Mouse (Mus musculus): ENCODE data around the gene Il12rb1. TPM values are rescaled to one million over a fixed set of nuclear protein-coding genes. Genes with fewer than 3 reads are reported as not detected.

Il12rb1 gene
- total and polyA plus RNA-seq, 3 experiments: 0.16 TPM; not detected in 2

DNA sequence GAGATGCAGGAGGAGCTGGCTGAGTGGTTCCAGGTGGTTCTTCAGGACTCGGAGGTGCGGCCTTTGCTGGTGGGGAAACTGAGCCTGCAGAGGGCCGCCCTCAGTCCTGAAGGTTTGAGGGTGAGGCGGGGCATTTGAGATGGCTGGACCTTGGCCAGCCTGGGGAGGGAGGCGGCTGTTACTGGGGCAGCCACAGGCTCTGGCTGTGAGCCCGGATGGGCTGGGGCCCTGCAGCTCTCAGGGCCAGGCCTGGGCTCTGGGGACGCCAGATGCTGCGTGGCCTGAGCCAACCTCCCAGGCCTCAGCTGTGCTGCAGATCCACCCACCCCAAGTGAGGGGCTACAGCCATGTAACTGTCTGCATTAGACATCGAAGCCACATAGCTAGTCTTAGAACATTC lies 34.4 kb upstream of the Il12rb1 start:
- Histone ChIP-seq H3K79me2 (replicated peaks; ENCODE audit: control insufficient read depth, insufficient read depth, low read length) (no peaks in the 10 kb centered on the region; the same call in none of the 2 replicates), H3K27ac (peak overlapping the region; percentile 36), H3K36me3 (ENCODE audit: control insufficient read depth, insufficient read depth, low read length) (no peaks in the 10 kb centered on the region), H3K27me3 (ENCODE audit: control insufficient read depth, insufficient read depth, low read length) (no peaks in the 10 kb centered on the region), H3K4me3 (no peak overlapping the region), H3K9ac (ENCODE audit: low read depth, low read length) (no peak overlapping the region), H3K4me1 (ENCODE audit: control insufficient read depth, insufficient read depth, low read length) (peaks cover 12% of the 10 kb centered on the region)
- intact Hi-C loops (cut with DNase I): loop anchor here (10.0 kb wide), 1 partner anchor 249 kb away; the partner anchor contains the start of genes Fkbp8 and Kxd1
- 19% methylated on average over 9 of the region's 9 CpGs for WGBS
- TF ChIP-seq CTCF (IDR thresholded peaks at IDR 0.05) (no peak), EP300 (IDR thresholded peaks at IDR 0.05; ENCODE audit: insufficient read depth, low read depth, low read length) (no peak), POLR2A (IDR thresholded peaks at IDR 0.05; ENCODE audit: insufficient read depth, low read depth, low read length) (no peak)
- DNase-seq: peak; percentile 89 to 93

DNA sequence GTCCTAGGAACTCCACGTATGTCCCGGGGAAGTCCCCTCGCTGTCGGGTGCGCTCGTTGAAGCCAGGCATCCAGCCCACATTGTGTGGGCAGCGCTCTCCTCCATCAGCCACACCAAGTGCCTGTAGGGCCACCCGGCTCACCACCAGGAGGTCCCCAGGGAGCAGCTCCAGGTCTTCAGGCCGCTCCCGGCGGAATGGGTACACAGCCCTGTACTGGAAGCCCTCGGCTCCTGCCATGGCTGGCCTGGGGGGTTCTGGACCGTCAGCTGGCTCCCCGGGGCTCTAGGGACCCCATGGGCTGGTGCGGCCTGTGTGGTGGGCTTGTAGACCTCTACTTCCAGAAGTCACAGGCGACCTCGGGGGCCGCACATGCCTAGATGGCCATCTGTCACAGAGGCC lies 33.5 kb upstream of the Il12rb1 start:
- Histone ChIP-seq H3K27me3 (ENCODE audit: control insufficient read depth, insufficient read depth, low read length) (no peaks in the 10 kb centered on the region), H3K9ac (ENCODE audit: low read depth, low read length) (peak overlapping the region; percentile 11; the same call in 1 of the 2 replicates), H3K4me3 (no peak overlapping the region), H3K27ac (peak overlapping the region; percentile 36), H3K4me1 (ENCODE audit: control insufficient read depth, insufficient read depth, low read length) (peaks cover 12% of the 10 kb centered on the region), H3K79me2 (replicated peaks; ENCODE audit: control insufficient read depth, insufficient read depth, low read length) (no peaks in the 10 kb centered on the region; the same call in none of the 2 replicates), H3K36me3 (ENCODE audit: control insufficient read depth, insufficient read depth, low read length) (no peaks in the 10 kb centered on the region)
- 86% methylated on average over 18 of the region's 18 CpGs for WGBS
- DNase-seq: no peak
- TF ChIP-seq POLR2A (IDR thresholded peaks at IDR 0.05; ENCODE audit: insufficient read depth, low read depth, low read length) (no peak), EP300 (IDR thresholded peaks at IDR 0.05; ENCODE audit: insufficient read depth, low read depth, low read length) (no peak), CTCF (IDR thresholded peaks at IDR 0.05) (no peak)
- intact Hi-C loops (cut with DNase I): loop anchor here (10.0 kb wide), 1 partner anchor 250 kb away; the partner anchor contains the start of genes Fkbp8 and Kxd1

DNA sequence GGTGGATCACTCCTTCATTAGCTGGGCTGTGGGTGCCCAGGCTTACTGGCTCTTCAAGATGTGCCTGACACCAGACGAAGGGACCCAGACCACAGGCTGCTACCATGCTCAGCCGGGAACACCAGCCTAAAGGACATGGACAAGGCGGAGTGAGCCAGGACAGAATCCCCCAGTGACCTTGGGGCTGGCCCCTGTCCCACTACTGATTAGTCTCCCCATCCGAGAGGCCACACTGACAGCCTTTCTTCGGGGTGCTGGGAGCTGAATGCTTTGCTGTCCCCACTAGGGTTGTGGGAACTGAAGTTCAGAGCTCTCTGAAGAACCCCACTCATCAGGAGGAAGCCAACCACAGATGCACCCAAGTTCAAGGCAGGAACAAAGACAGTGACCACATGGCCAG lies 33.0 kb upstream of the Il12rb1 start:
- Histone ChIP-seq H3K4me1 (ENCODE audit: control insufficient read depth, insufficient read depth, low read length) (peaks cover 12% of the 10 kb centered on the region), H3K4me3 (peak overlapping the region; percentile 54; the same call in 1 of the 2 replicates), H3K9ac (ENCODE audit: low read depth, low read length) (0 out of 2 replicates have a peak overlapping the region, but pooled peaks have one; percentile 6), H3K79me2 (replicated peaks; ENCODE audit: control insufficient read depth, insufficient read depth, low read length) (no peaks in the 10 kb centered on the region; the same call in none of the 2 replicates), H3K27ac (peak overlapping the region; percentile 12; the same call in 1 of the 2 replicates), H3K36me3 (ENCODE audit: control insufficient read depth, insufficient read depth, low read length) (no peaks in the 10 kb centered on the region), H3K27me3 (ENCODE audit: control insufficient read depth, insufficient read depth, low read length) (no peaks in the 10 kb centered on the region)
- no peak for TF ChIP-seq EP300 (IDR thresholded peaks at IDR 0.05; ENCODE audit: insufficient read depth, low read depth, low read length)
- no peak for TF ChIP-seq POLR2A (IDR thresholded peaks at IDR 0.05; ENCODE audit: insufficient read depth, low read depth, low read length)
- TF ChIP-seq CTCF (IDR thresholded peaks at IDR 0.05): no peak
- intact Hi-C loops (cut with DNase I): loop anchor here (10.0 kb wide), 1 partner anchor 250 kb away; the partner anchor contains the start of genes Fkbp8 and Kxd1
- WGBS: 54% methylated on average over 5 of the region's 5 CpGs
- DNase-seq: peak in 1 of 2 experiments; percentile 45

DNA sequence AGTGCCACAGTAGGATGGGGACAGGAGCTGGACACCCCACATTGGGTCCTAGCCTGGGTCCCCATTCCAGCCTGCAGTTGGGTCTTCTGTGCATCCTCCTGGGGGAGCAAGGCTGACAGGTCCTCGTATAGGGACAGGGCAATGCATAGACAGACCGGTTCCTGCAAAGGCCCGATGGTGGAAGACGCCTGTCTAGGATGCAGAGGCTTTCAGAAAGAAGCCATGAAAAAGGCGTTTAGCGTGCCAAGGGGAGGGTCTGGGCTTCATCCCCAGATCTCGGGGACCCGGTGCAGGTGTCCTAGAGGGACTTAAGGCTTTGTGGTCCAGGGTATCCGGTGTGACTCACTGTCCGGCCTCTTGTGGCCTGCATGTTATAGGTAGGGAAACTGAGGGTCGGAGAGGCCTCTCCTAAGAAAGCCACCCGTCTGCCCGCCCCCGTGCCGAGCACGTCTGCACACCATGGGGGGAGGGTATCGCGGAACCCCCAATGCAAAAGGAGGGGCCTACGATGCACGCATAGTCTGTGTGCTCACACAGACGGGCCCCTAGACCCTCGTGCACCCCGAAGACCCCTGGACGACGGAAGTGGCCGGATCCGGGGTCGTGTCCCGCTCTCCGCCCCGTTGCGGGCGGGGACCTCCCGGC lies 32.3 kb upstream of the Il12rb1 start:
- Histone ChIP-seq H3K4me1 (ENCODE audit: control insufficient read depth, insufficient read depth, low read length) (peaks cover 12% of the 10 kb centered on the region), H3K36me3 (ENCODE audit: control insufficient read depth, insufficient read depth, low read length) (no peaks in the 10 kb centered on the region), H3K79me2 (replicated peaks; ENCODE audit: control insufficient read depth, insufficient read depth, low read length) (no peaks in the 10 kb centered on the region; the same call in none of the 2 replicates), H3K4me3 (peak overlapping the region; percentile 54), H3K27me3 (ENCODE audit: control insufficient read depth, insufficient read depth, low read length) (no peaks in the 10 kb centered on the region), H3K27ac (peak overlapping the region; percentile 95), H3K9ac (ENCODE audit: low read depth, low read length) (peak overlapping the region; percentile 93)
- intact Hi-C loops (cut with DNase I): loop anchor here (2.0 to 10.0 kb wide), 2 partner anchors 21 to 251 kb away; partner anchors contain the start of genes Fkbp8 and Kxd1
- 4% methylated on average over 34 of the region's 34 CpGs for WGBS
- no peak for DNase-seq
- no peak for TF ChIP-seq CTCF (IDR thresholded peaks at IDR 0.05)
- no peak for TF ChIP-seq EP300 (IDR thresholded peaks at IDR 0.05; ENCODE audit: insufficient read depth, low read depth, low read length)
- no peak for TF ChIP-seq POLR2A (IDR thresholded peaks at IDR 0.05; ENCODE audit: insufficient read depth, low read depth, low read length)

DNA sequence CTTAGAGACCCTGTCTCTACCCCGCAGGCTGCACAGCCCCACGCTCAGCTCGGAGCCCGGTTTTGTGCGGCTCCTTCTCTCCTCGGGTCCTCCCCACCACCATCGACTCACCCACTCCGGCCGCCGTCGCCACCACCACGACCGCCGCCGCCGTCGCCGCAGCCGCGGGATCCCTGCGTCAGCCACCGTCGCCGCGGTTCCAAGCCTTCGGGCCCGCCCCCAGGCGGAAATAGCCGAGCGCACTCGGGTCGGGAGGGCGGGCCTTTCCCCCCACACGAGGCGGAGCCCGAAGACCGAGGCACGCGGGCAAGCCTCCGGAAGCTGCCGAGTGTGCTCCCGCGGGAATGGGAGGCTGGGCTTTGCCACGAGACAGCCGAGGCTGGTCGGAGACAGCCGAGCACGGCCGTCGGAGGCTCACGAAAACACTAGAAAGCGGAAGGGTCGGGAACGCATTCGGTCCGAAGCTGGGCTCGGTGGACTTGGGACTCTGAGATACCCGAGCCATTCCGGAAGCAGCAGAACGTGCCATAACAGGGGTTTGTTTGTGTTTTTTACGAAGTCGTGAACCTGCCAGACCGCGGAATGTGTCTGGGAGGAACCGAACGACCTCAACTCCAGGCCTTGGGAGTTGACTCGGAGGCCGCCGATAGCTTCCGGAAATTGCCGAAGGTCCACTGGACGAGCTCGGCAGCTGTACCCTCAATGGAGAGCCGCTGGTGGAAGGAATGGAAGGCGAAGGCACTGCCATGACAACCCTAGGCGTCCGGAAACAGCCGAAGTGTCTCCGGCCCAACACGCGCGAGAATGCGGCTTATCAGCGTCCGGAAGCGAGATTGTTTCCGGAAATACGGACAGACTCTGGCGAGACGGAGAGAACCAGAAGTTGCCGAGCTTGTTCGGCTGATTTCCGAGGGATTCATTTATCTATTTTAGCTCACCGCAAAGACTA lies 31.5 kb upstream of the Il12rb1 start, which contains the start of gene Pik3r2:
TSS of gene Pik3r2 (minus strand) at position 218 of the 949 bp plus-strand sequence.
- Histone ChIP-seq H3K79me2 (replicated peaks; ENCODE audit: control insufficient read depth, insufficient read depth, low read length) (no peaks in the 10 kb centered on the region; the same call in none of the 2 replicates), H3K9ac (ENCODE audit: low read depth, low read length) (peak within 1 kb of the TSS; percentile 93), H3K27me3 (ENCODE audit: control insufficient read depth, insufficient read depth, low read length) (no peaks in the 10 kb centered on the region), H3K4me1 (ENCODE audit: control insufficient read depth, insufficient read depth, low read length) (peaks cover 12% of the 10 kb centered on the region), H3K4me3 (peak within 1 kb of the TSS; percentile 54), H3K36me3 (ENCODE audit: control insufficient read depth, insufficient read depth, low read length) (no peaks in the 10 kb centered on the region), H3K27ac (peak within 1 kb of the TSS; percentile 95)
- TF ChIP-seq POLR2A (IDR thresholded peaks at IDR 0.05; ENCODE audit: insufficient read depth, low read depth, low read length) (peak; percentile 85), EP300 (IDR thresholded peaks at IDR 0.05; ENCODE audit: insufficient read depth, low read depth, low read length) (peak; percentile 64; the same call in 1 of the 2 replicates), CTCF (IDR thresholded peaks at IDR 0.05) (peak; percentile 67)
- peak; percentile 98 to 100 for DNase-seq
- WGBS: under 1% methylated on average over 91 of the region's 94 CpGs
- intact Hi-C loops (cut with DNase I): loop anchor here (2.0 to 10.0 kb wide), 2 partner anchors 20 to 252 kb away; partner anchors contain the start of genes Fkbp8 and Kxd1
